Mouse (Mus musculus): Measurements from ENCODE around the gene Tmem120b. TPM values are rescaled to one million over a fixed set of nuclear protein-coding genes. Genes with fewer than 3 reads are reported as not detected.

Gene Tmem120b
- total RNA-seq, 2 experiments from 2014 or later = 25.0 to 28.6 TPM

DNA sequence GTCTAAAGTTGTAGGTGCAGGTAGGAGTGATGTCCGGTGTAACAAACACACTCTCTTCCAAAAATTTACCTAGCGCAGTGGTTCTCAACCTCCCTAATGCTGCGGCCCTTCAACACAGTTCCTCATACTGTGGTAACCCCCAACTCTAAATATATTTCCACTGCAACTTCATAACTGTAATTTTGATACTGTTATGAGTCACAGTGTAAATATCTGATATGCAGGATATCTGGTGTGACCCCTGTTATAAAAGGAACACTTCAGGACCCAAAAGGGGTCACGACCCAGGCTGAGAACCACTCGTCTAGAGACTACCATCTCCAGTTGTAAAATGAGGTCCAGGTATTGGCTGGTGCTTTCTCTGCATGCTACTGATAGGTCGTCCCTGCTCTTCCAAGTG, 56.9 kb downstream of the Tmem120b start:
- intact Hi-C loops (cut with DNase I) = no loop called here
- no peak for DNase-seq

DNA sequence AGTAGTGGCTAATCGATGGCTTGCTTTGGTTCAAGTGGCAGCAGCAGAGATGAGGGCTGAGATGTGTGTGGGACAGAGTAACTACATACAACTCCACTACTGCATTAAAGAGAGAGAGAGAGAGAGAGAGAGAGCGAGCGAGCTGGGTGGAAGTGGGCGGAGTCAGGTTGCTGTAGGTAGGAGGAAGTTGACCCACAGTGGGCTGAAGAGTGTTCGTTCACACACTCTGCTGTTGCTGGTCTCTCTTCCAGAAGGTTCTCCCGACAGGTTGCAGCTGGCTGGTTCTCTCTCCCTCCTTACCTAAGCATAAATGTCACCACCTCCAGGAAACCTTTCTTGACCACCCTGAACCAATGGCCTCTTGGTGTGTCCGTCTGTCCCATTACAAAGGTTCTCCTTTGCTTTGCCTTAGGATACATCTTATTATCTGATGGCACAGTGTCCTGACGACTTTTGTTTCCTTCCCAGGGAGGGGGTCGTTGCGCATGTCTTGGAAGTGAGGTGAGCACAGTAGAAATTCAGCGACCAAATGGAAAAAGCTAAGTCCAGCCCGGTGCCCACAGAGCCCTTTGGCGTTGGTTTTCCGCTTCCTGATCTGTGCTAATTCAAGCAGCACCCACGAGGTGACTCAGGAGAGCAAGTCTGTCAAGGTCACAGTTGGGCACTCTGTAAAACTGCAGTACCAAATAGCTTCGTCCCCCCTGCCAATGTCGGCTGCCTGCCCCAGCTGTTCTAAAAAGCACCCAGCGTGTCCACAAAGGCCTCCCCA, 57.6 kb downstream of the Tmem120b start:
- intact Hi-C loops (cut with DNase I) = no loop called here
- no peak for DNase-seq

DNA sequence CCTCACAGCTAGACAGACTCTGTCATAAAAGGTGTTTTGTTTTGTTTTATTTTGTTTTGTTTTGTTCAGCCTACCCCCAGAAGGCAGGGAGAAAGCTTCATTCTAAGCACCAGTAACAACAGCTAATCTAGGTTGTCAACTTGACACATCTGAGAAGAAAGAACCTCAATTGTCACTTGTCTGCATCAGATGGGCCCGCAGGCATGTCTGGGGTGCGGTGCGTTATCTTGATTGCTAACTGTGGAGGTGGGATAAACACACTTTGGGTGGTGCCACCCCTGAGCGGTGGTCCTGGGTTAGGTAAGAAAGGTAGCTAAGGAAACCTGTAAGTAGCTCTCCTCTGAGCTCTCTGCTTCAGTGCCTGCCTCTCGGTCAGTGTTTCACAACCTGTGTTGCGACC, 58.8 kb downstream of the Tmem120b start:
- DNase-seq = no peak
- intact Hi-C loops (cut with DNase I) = no loop called here

DNA sequence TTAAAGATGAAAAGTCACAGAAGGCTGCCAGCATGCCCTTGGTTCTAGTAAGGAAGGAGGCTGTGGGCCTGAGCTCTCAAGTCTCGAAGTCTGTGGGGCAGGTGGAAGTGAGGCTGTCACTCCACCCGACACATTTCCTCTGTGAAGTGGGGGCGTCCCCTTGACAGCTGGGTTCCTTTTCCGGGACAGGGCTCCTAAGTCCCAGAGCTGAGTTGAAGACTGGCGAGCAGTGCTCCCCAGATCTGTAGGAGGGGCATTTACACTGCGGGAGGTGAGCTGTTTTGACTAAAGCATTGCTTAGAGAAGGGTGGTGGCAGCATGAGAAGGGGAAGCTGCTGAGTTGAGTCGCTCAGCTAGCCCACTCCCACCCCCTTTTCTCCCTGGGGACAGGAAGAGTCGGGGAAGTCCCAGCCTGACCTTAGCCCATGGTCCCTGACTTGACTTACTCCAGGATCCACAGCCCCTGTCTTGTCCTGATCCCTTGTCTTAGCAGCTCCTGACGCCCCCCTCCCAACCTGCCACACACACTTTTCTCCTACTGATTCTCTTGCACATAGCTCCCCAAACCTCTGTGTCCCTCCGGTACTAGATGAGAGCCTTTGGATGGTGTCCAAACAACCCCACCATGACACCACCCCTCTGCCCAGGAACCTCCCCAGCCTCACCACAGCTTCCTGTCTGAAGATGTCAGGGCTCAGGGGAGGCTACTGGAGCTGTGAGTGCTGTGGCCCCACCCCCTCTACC, 60.4 kb downstream of the Tmem120b start:
- intact Hi-C loops (cut with DNase I) = no loop called here
- DNase-seq = no peak

DNA sequence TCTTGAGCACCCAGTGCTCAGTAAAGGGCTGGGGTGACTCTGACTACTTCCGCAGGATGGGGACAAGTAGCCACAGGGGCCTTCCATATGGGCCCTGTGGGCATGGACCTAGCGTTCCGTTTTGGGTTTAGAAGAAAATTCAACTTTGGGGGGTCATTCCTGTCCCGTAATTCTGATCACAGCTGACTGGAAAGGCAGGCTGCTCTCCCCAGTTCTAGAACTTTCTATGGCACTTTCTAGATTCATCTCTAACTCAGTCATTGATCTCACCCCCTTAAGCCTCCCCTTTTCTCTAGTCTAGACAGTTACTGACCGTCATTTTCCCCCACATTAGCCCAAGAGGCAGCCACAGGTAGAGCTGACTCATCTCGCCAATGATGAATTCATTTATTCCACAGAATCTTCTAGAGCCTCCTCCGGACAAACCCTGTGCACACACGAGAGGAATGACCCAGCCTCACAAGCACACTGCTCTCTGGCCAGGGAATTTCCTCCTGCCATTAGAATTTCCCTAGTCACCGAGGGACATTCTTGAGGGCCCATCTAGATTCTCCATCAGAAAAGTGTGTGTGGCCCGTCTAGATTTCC, 61.0 kb downstream of the Tmem120b start:
- intact Hi-C loops (cut with DNase I) = no loop called here
- no peak for DNase-seq

DNA sequence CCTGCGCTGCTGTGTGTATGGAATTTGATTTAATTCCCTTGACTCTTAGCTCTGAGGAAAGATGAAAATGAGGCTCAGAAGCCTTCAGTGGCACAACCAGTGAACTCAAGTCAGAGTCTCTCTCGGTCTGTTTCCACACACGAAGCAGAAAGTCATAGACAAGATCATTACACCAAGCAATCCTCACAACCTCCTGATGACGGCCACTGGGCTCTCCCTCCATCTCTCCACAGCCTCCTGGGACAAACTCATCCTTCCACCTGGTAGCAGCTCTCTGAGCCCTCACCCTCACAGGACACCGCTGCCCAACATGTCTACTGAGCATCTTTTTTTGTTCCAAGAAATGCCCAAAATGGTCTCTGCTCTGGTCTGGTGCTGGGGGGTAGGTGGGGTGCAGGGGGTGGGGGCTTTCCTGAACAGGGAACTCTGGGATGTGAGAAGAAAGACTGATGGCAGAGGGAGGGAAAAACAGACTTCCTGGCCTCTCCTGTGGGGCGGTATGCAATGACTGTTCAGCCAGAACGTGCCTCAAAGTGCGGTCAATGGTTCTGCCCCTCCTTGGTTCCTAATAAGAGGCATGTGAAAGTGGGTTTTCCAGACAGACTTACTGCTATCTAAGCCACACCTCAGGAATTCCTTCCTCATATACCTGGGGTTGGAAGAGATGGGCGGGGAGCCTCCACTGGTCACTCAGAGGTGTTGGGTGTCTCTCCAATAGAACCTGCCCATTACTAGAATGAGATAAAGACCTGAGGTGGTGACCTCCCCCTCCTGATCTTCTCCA, 62.0 kb downstream of the Tmem120b start:
- no peak for DNase-seq
- intact Hi-C loops (cut with DNase I) = no loop called here

DNA sequence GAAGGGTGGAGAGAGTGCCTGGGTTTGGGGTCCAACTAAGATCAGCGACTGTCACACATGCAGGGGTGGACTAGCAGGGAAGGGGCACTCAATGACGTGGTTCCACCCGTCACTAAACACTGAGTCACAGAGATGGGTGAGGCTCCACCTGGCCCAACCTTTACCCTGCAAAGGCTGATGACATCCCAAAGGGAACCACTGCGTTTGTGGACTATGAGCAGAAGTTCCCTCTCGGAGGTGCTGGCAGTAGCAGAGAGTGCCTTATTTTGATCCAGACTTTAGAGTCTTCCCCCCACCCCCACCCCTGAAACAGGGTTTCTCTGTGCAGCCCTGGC, 62.6 kb downstream of the Tmem120b start:
- intact Hi-C loops (cut with DNase I) = no loop called here
- no peak for DNase-seq

DNA sequence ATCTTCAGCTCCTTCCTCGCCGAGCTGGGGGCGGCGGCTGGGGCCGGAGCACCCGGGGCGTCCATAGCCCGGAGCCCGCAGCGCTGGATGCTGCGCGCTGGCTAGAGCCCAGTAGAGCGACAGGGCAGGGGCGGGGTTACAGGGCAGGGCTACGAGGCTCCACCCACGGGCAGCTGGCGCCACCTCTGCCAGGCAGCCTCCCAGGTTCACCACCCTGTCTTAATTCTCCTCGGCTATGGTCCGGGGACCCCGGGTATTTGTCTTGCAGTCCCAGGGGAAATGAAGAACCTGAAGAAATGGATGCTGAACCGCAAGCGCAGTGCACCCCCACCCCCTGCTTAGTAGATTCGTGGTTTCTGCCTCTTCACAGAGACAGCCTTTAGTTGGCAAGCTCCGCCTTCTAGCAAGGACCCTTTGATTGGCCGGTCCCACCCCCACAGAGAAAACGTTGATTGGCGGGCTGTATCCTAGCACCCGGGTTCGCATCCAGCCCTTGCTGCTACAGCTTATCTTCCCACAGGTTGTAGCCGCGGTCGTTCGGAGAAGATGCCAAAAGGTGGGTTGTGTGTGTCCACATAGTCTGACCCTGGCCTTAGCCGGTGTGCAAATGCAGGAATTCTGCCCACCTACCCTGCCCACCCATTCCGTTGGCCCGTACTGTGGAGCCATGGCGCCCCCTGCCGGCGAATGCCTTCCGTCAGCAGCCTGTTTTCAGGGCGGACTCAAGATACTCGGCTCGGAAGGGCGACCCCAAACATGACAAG, 64.3 kb downstream of the Tmem120b start, which contains the start of gene Rhof:
Gene Rhof (minus strand): TSS at position 385 of the 764 bp plus-strand sequence.
- intact Hi-C loops (cut with DNase I) = no loop called here
- peak; percentile 88 for DNase-seq

DNA sequence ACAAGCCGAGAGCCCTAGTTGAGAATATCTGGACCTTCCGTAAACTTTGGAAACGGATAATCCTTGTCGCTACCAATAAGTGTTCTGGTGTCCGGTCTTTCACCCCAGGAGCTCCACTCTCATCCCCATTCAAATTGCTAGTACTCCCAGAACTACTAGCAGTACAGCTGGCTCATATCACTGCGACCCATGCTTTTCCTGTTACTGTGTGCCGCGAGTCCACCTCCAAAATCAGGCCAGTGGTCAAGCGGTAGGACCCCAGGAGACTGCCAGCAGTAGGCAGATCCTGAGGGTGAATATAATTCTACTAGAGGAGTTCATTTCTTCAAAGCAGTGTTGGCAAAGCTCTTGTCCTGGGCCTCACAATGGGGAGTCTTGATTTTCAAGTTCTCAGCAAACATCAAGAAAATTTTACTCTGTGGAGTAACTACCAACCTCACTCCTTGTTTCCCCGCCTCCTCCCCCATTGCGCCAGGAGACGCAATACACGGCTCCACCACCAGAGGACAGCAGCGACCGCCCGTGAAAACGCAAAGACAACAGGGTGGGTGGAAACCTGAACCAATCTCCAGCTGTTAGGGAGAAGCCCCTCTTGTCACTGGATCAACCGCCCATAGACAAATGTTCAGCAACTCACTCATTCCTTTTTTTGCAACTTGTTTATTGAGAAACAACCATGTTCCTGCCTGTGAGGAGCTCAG, 65.0 kb downstream of the Tmem120b start:
- peak; percentile 83 for DNase-seq
- intact Hi-C loops (cut with DNase I) = no loop called here

DNA sequence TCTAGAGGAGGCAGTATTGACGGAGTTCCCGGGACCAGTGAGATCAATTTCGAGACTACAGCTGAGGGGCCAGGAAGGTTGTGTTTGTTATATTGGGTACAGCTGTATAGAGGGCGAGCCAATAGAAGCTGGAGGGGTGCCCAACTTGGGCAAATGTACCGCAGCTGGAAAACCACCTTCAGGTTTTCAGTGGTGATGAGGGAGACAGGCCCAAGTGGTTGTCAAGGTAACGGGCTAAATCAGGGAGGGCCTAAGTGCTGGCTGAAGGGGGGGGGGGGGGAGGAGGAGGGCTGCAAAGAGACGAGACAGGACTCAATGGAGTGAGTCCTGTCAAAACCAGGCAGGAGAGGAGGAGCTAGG, 65.5 kb downstream of the Tmem120b start:
- intact Hi-C loops (cut with DNase I) = no loop called here
- no peak for DNase-seq

DNA sequence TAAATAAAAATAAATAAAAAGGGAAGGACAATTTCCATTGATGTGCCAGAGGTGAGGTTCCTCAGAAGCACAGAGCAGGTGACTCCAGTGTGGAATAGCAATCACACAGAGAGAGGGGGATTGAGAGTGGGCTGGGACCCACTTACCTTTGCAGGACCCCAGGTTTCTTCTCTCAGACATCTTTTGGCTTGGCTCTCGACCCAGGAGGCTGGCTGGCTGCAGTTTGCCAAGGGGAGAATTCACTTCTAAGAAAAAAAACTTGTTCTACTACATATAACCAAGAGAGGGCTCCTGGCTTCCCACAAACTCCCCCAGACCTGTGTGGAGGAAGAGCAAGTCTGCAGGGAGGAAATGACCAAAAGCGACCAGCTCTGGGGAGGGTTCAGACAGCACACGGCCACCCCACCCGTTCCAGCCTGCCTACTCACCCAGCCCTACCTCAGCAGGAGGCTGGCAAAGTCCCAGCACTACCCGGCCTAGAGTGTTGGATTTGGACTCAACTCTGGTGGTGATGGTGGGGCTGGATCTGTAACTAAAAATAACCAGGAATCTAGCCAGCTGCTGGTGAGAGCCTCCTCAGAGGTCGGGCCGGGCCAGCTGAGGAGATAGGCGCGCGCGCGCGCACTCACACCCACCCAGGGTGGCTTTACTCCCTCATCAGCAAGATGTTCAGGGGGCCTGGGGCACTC, 66.1 kb downstream of the Tmem120b start:
- intact Hi-C loops (cut with DNase I) = no loop called here
- DNase-seq = peak; percentile 84

DNA sequence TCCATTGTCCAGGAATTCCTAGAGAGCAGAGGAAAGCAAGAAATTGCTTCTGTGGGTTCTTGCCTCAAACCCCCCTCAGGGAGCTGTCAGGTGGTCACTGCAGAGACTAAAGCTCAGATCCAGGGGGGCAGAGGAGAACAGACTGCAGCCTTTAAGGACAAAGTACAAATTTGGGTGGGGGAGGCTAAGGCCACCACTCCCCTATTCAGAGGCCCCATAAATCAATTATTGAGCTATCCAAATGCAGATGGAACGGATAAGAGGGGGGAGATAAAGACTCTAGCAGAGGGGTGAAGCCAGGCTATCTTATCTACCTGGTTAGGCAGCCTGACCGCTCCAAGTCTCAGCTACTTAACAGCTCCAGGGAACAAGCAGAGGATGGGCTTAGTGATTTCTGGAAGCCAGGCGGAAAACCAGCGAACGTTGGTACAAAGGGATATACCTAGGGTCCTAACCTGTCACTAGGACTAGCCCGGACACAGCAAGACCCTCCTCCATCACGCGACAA, 66.7 kb downstream of the Tmem120b start:
- DNase-seq = no peak
- intact Hi-C loops (cut with DNase I) = no loop called here

DNA sequence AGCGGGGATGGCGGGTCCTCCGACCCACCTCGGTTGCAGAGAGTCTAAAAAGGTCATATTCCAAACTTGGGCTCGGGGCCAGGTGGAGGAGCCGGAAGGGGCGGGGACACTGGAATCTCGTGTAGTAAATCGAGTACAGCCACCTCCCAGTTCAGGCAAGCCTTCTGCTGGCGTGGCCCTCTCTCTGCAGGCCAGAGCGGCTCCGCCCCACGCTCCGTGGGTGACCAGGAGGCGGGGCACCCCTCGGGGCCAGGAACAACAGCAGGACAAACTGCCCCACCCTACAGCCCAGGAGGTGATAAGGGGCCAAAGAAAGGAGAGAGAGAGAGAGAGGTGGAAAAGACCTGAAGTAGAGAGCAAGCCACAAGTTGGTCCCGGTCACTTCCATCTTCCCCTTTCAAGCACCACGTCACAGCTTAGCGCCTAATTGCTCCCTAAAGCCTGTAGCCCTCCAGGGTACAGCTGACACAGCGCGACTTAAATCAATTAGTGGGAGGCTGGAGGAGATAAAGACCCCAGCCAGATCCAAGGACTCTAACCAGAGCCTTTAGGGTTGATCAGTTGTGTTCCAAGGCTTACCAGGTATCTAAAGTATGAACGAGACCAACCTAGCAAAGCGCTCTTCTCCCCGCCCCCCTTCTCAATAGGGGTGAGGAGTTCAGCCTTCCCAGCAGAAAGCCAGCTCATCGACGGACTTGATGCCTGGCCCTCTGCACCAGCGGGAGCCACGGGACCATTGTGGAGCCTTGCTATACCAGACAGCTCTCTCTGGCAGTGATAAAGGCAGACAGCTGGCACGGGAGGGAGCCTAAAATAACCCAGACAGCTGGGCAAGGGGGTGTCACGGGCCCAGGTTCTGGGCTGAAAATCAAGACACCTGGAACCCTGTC, 67.5 kb downstream of the Tmem120b start:
- intact Hi-C loops (cut with DNase I) = no loop called here
- peak; percentile 86 for DNase-seq

DNA sequence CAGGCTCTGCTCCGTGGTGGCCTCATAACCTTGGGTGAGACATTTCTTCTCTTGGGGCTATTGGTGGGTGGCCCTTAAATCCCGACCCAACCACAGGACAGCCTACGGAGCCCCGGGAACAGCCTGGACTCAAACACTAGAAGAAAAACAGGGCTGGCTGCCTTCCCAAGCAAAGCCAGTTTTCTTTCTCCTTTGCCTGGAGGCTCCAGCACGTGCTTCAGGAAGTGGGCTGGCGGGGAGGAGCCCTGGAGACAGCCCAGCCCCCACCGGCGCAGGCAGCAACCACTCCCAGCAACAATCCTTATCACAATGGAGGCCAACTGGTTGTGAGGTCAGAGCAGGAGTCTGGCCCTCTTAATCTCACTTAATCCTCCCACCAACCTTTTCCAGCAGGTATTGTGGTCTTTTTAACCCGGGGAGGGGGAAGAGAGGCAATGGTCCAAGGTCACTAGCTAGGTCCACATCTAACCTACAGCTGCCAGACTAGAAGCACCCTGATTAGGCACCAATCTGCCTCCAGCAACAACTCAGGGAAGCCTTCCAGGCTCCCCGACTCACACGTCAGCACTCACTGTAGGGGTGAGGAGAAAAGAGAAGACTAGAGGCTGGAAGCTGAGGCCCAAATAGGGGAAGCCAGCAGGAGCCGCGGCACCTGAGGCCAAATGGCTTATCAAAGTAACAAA, 68.3 kb downstream of the Tmem120b start:
- intact Hi-C loops (cut with DNase I) = no loop called here
- DNase-seq = peak; percentile 89

DNA sequence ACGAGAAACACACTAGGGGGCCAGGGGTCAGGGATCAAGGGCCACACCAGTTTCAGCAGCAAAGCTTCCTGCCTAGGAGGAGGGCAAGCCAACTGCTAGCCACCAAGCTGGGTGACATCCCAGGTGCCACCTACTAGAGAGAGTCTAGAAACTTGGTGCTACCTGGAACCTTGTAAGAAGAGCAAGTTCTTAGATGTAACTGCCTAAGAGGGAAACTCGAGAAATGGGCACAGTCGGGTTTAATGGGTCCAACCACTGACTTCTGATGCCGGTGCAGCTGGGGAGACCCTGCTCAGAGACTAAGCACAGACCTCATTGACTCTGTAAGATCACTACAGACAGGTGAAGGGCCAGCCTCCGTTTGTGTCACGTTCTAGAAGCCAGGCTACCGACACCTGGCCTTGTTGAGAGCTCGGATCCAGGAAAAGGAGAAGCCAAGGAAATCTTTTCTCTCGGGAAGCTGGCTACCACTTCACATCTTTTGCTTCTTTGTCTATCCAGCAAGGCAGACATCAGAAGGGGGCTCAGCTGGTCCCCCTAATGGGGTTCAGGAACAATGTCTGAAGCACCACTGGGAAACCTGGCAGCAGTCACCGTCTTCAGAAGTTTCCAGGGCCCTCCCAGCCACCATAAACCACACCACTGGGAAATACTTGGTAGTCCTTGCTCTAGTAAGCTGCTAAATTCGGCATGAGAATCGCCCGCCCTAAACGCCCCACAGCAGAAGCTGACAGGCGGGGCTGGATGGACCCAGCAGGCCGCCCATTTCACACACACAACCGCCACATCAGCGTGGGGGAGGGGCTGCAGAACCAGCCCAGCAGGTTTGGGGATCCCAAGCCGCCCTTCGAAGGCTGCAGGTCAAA, 69.1 kb downstream of the Tmem120b start:
- DNase-seq = peak; percentile 86
- intact Hi-C loops (cut with DNase I) = no loop called here

DNA sequence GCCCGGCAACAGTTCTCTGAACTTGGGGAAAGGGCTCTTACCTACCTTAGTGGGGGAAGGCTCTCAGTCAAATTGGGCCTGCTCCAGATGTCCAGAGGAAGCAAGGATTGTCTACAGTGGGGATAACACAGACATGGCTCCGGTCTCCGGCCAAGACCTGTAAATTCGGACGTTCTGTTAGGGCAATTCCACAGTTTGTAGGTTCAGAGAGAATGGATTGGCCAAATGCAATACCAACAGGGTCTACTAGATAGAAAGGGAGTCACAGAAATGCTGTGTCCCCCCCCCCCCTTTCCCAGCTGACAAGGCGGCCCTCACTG, 69.7 kb downstream of the Tmem120b start:
- DNase-seq = no peak
- intact Hi-C loops (cut with DNase I) = no loop called here
